ENCODE assay signal across 11 mouse cellular contexts in genomic region chr4:152212091-152212505, GRCm38 (mm10). TPM values are rescaled to one million over a fixed set of nuclear protein-coding genes. Genes with fewer than 3 reads are reported as not detected.
DNase-seq lines count a peak whose midpoint lies in the region; ATAC-seq and TF ChIP-seq lines count a peak whose summit lies in the region.
"Had no signal": no experiment of that assay in that cellular context is flagged by ENCODE, and none has a peak within 500 bp of the region (broad histone marks: within the 10 kb centered on the region; RNA-seq: fewer than 3 reads in every experiment).

No protein-coding gene starts in this region.

- H3K27ac ChIP-seq in MEL (ENCODE audit: control insufficient read depth, low read depth, low read length), result no peak overlapping the region
- H3K27ac ChIP-seq in liver, adult 2 months (replicated peaks; ENCODE audit: insufficient read depth, low read depth, low read length), result no peak overlapping the region
- H3K27ac ChIP-seq in midbrain, embryonic 13.5 days, result no peak overlapping the region

- peak; percentile 58 for DNase-seq in cerebellum, adult 9-11 months
- no peak for DNase-seq in cerebellum, postnatal 10 days
- peak; percentile 77 for DNase-seq in MEL (ENCODE audit: low read depth, low spot score)
- DNase-seq in heart, postnatal 14 days, result peak; percentile 40 to 58
- DNase-seq in liver, adult 2 months (ENCODE audit: extremely low read depth, low read depth, low spot score), result peak; percentile 96
- DNase-seq in gastrocnemius, postnatal 14 days, result no peak
- DNase-seq in T-cell, adult 2 months (ENCODE audit: low spot score), result no peak

- no peak overlapping the region for H3K4me2 ChIP-seq in midbrain, embryonic 13.5 days (replicated peaks)

- no peaks in the 10 kb centered on the region for H3K27me3 ChIP-seq in MEL (ENCODE audit: control insufficient read depth in 1 of 2, insufficient read depth in 2 of 2, low read length in 2 of 2)
- H3K27me3 ChIP-seq in liver, adult 2 months (ENCODE audit: control insufficient read depth, insufficient read depth, low read length), result no peaks in the 10 kb centered on the region
- peaks cover 34% of the 10 kb centered on the region for H3K27me3 ChIP-seq in midbrain, embryonic 13.5 days

- no peak for TF ChIP-seq POLR2A in MEL (IDR thresholded peaks at IDR 0.05; ENCODE audit: control insufficient read depth in 1 of 2, insufficient read depth in 1 of 2, low read depth in 1 of 2, low read length in 2 of 2, poor library complexity in 1 of 2)
- no peak for TF ChIP-seq POLR2A in liver, adult 2 months (IDR thresholded peaks at IDR 0.05; ENCODE audit: extremely low read depth, insufficient read depth, low read length)

- no peaks in the 10 kb centered on the region for H3K79me2 ChIP-seq in MEL (ENCODE audit: control insufficient read depth, insufficient read depth, low read length, poor library complexity)
- H3K79me2 ChIP-seq in liver, adult 2 months (ENCODE audit: control insufficient read depth, insufficient read depth, low read length), result no peaks in the 10 kb centered on the region; the same call in 1 of the 2 replicates

- intact Hi-C loops in heart, postnatal 14 days (cut with DNase I), result loop anchor here (10.0 kb wide), 1 partner anchor 223 kb away; no protein-coding TSS in a partner anchor
- intact Hi-C loops in gastrocnemius, postnatal 14 days (cut with DNase I; ENCODE audit: low total_unique reads), result loop anchor here (10.0 kb wide), 1 partner anchor 273 kb away; no protein-coding TSS in a partner anchor

- TF ChIP-seq RAD21 in MEL (IDR thresholded peaks at IDR 0.05; ENCODE audit: low read depth, low read length), result no peak

- no peaks in the 10 kb centered on the region for H3K9me3 ChIP-seq in MEL (replicated peaks; ENCODE audit: insufficient read depth, low read length)
- no peaks in the 10 kb centered on the region for H3K9me3 ChIP-seq in midbrain, embryonic 13.5 days

- TF ChIP-seq EP300 in MEL (IDR thresholded peaks at IDR 0.05; ENCODE audit: low read depth in 1 of 2, low read length in 2 of 2), result peak; percentile 53 to 70; a peak in 3 of 4 replicates

- no peak overlapping the region for H3K9ac ChIP-seq in MEL (ENCODE audit: control insufficient read depth, low read depth, low read length, poor library complexity, severe bottlenecking)
- no peak overlapping the region for H3K9ac ChIP-seq in liver, adult 2 months (ENCODE audit: low read depth, low read length)
- H3K9ac ChIP-seq in midbrain, embryonic 13.5 days (replicated peaks), result no peak overlapping the region

- H3K4me3 ChIP-seq in MEL (ENCODE audit: control insufficient read depth in 1 of 2, insufficient read depth in 1 of 2, low read depth in 2 of 2, low read length in 2 of 2), result no peak overlapping the region
- no peak overlapping the region for H3K4me3 ChIP-seq in liver, adult 2 months (ENCODE audit: insufficient read depth, low read depth, low read length)
- H3K4me3 ChIP-seq in midbrain, embryonic 13.5 days (replicated peaks), result no peak overlapping the region

- no peaks in the 10 kb centered on the region; a peak in 1 of 4 replicates for H3K36me3 ChIP-seq in MEL (ENCODE audit: control insufficient read depth in 1 of 2, insufficient read depth in 2 of 2, low read length in 2 of 2)
- H3K36me3 ChIP-seq in liver, adult 2 months (ENCODE audit: control insufficient read depth, insufficient read depth, low read length), result no peaks in the 10 kb centered on the region
- H3K36me3 ChIP-seq in midbrain, embryonic 13.5 days, result peaks cover 8% of the 10 kb centered on the region; the same call in 1 of the 2 replicates

- TF ChIP-seq CTCF in MEL (IDR thresholded peaks at IDR 0.05 in 2 of 3, conservative IDR thresholded peaks at IDR 0.05 in 1 of 3; ENCODE audit: control insufficient read depth in 1 of 3, insufficient read depth in 1 of 3, low read depth in 2 of 3, low read length in 3 of 3, poor library complexity in 1 of 3, severe bottlenecking in 1 of 3), result no peak
- TF ChIP-seq CTCF in liver, adult 2 months (IDR thresholded peaks at IDR 0.05; ENCODE audit: low read depth, low read length), result no peak

- H3K4me1 ChIP-seq in MEL (ENCODE audit: control insufficient read depth in 1 of 2, insufficient read depth in 2 of 2, low read length in 2 of 2), result no peaks in the 10 kb centered on the region; a peak in 1 of 4 replicates
- H3K4me1 ChIP-seq in liver, adult 2 months (ENCODE audit: control insufficient read depth, insufficient read depth, low read length), result peaks cover 7% of the 10 kb centered on the region; the same call in 1 of the 2 replicates
- H3K4me1 ChIP-seq in midbrain, embryonic 13.5 days (replicated peaks), result peaks cover 7% of the 10 kb centered on the region

- whole genome bisulfite sequencing in liver, adult 2 months, result 20% methylated on average over 6 of the region's 6 CpGs
- WGBS in midbrain, embryonic 13.5 days, result 77% methylated on average over 6 of the region's 6 CpGs

- ATAC-seq in midbrain, embryonic 13.5 days, result no peak

TF ChIP-seq in MEL, 35 proteins besides CTCF, POLR2A, EP300 and RAD21:
- TF ChIP-seq MXI1 (IDR thresholded peaks at IDR 0.05; ENCODE audit: low read depth, low read length) (peak; percentile 62; the same call in 1 of the 2 replicates), SMC3 (IDR thresholded peaks at IDR 0.05; ENCODE audit: low read depth, low read length) (0 out of 2 replicates have a peak, but pooled peaks have one; percentile 18), ELF1 (IDR thresholded peaks at IDR 0.05; ENCODE audit: low read depth, low read length) (no peak), CHD2 (IDR thresholded peaks at IDR 0.05; ENCODE audit: low read length) (no peak), MAX (IDR thresholded peaks at IDR 0.05; ENCODE audit: low read length) (peak; percentile 65), TCF12 (IDR thresholded peaks at IDR 0.05; ENCODE audit: low read depth, low read length) (peak; percentile 58; the same call in 1 of the 2 replicates), RCOR1 (IDR thresholded peaks at IDR 0.05; ENCODE audit: low read depth, low read length) (peak; percentile 63; the same call in 1 of the 2 replicates), GATA1 (IDR thresholded peaks at IDR 0.05; ENCODE audit: low read depth, low read length) (peak; percentile 55), ETS1 (IDR thresholded peaks at IDR 0.05; ENCODE audit: low read depth, low read length) (peak; percentile 46; the same call in 1 of the 2 replicates), SIN3A (IDR thresholded peaks at IDR 0.05; ENCODE audit: low read length) (peak; percentile 58; the same call in 1 of the 2 replicates), BHLHE40 (IDR thresholded peaks at IDR 0.05; ENCODE audit: borderline replicate concordance, low read depth, low read length) (peak; percentile 75; the same call in 1 of the 2 replicates), NELFE (IDR thresholded peaks at IDR 0.05; ENCODE audit: low read depth, low read length) (no peak), TAL1 (IDR thresholded peaks at IDR 0.05; ENCODE audit: low read length) (peak; percentile 45; the same call in 1 of the 2 replicates), MAFK (IDR thresholded peaks at IDR 0.05; ENCODE audit: borderline replicate concordance, low read depth, low read length) (no peak)

RNA-seq across cellular contexts. Expression of gene Acot7, which starts 34.2 kb away (rescaled TPM):
- 81.8 and 92.7 TPM in 2 replicates for total RNA-seq in MEL (2012; rRNA removed)
- 100 to 1,000 TPM in 1 of 2 experiments, not detected in 1; 127 TPM for polyA plus RNA-seq in MEL (2012; ENCODE audit: insufficient read depth in 1 of 2, insufficient read length in 2 of 2, low read depth in 1 of 2, low replicate concordance in 2 of 2, missing spikeins in 1 of 2)
- 10 to 100 TPM; 37.3 to 39.3 TPM for total RNA-seq in heart, postnatal 14 days (2021)
- 9.3 and 10.7 TPM in 2 replicates for total RNA-seq in liver, adult 2 months (2014; rRNA removed)
- 18.4 and 20.8 TPM in 2 replicates for polyA plus RNA-seq in liver, adult 2 months (2012; rRNA removed)
- total RNA-seq in gastrocnemius, postnatal 14 days (2021), result 10 to 100 TPM; 12.5 to 13.2 TPM
- polyA plus RNA-seq in midbrain, embryonic 13.5 days (2015; fragmentation: Nextera tagmentation; extraction: Ambion mirVana), result 206 and 218 TPM in 2 replicates

RNA-seq across cellular contexts. Expression of gene Hes2, which starts 53.4 kb away (rescaled TPM):
- 0.20 TPM in 1 of 2 replicates, not detected in the other for total RNA-seq in MEL (2012; rRNA removed)
- polyA plus RNA-seq in MEL (2012; ENCODE audit: insufficient read depth in 1 of 2, insufficient read length in 2 of 2, low read depth in 1 of 2, low replicate concordance in 2 of 2, missing spikeins in 1 of 2), result under 1 TPM in 1 of 2 experiments, not detected in 1; 0.28 TPM
- total RNA-seq in heart, postnatal 14 days (2021), result not detected
- total RNA-seq in liver, adult 2 months (2014; rRNA removed), result not detected in 2 replicates
- polyA plus RNA-seq in liver, adult 2 months (2012; rRNA removed), result not detected in 2 replicates
- total RNA-seq in gastrocnemius, postnatal 14 days (2021), result not detected
- 0.26 and 0.28 TPM in 2 replicates for polyA plus RNA-seq in midbrain, embryonic 13.5 days (2015; fragmentation: Nextera tagmentation; extraction: Ambion mirVana)
- total RNA-seq: hematopoietic stem cell, adult 5-6 weeks; neutrophil, adult 5-6 weeks had no signal
- polyA plus RNA-seq: limb, embryonic 11.5 days had no signal

RNA-seq across cellular contexts. Expression of gene Espn, which starts 59.9 kb away (rescaled TPM):
- 4.5 and 5.0 TPM in 2 replicates for total RNA-seq in MEL (2012; rRNA removed)
- 10 to 100 TPM in 1 of 2 experiments, not detected in 1; 19.6 TPM for polyA plus RNA-seq in MEL (2012; ENCODE audit: insufficient read depth in 1 of 2, insufficient read length in 2 of 2, low read depth in 1 of 2, low replicate concordance in 2 of 2, missing spikeins in 1 of 2)
- total RNA-seq in heart, postnatal 14 days (2021), result 1 to 10 TPM; 1.4 to 2.0 TPM
- total RNA-seq in liver, adult 2 months (2014; rRNA removed), result 0.20 and 0.28 TPM in 2 replicates
- 0.47 and 1.4 TPM in 2 replicates for polyA plus RNA-seq in liver, adult 2 months (2012; rRNA removed)
- under 1 TPM; 0.58 to 0.90 TPM for total RNA-seq in gastrocnemius, postnatal 14 days (2021)
- polyA plus RNA-seq in midbrain, embryonic 13.5 days (2015; fragmentation: Nextera tagmentation; extraction: Ambion mirVana), result 0.07 TPM in 1 of 2 replicates, not detected in the other

Comparison
In these comparisons a context has a peak if more than half of its experiments do, and no peak if none do; other contexts are left out.
1. DNase-seq: peak in cerebellum, adult 9-11 months (single experiment), MEL (single experiment), heart, postnatal 14 days (2 of 2) and liver, adult 2 months (single experiment); none in cerebellum, postnatal 10 days (0 of 2), gastrocnemius, postnatal 14 days (single experiment) and T-cell, adult 2 months (single experiment).